Mouse (Mus musculus) heart, embryonic 12.5 days (tissue): ENCODE data around the gene Fry. TPM values are rescaled to one million over a fixed set of nuclear protein-coding genes. Genes with fewer than 3 reads are reported as not detected.

Experiments
- ATAC-seq: fragments of 200-750 bp; cut with Nextera tagmentation; 2 replicates; pipeline ENCODE4 v1.8.0; 2017; ENCODE audit warnings: moderate TSS enrichment, moderate library complexity; ENCODE audit not compliant: insufficient number of reproducible peaks, low FRiP score
- H3K27ac ChIP-seq: fragments of 300-500 bp; sonication (generic); 2 replicates; pipeline ENCODE4 v1.5.1; 2016; ENCODE audit warnings: mild to moderate bottlenecking, moderate library complexity; ENCODE audit not compliant: poor library complexity, severe bottlenecking
- H3K27me3 ChIP-seq: fragments of 300-500 bp; sonication (generic); replicated peaks from 2 replicates; pipeline ENCODE4 v1.6.1; 2016; ENCODE audit warnings: mild to moderate bottlenecking, moderate library complexity
- H3K36me3 ChIP-seq: fragments of 300-500 bp; sonication (generic); 2 replicates; pipeline ENCODE4 v1.6.1; 2016; ENCODE audit warnings: mild to moderate bottlenecking, moderate library complexity
- H3K4me1 ChIP-seq: fragments of 300-500 bp; sonication (generic); replicated peaks from 2 replicates; pipeline ENCODE4 v1.6.1; 2016; ENCODE audit warnings: mild to moderate bottlenecking
- H3K4me2 ChIP-seq: fragments of 300-500 bp; sonication (generic); 2 replicates; pipeline ENCODE4 v1.6.1; 2016; ENCODE audit warnings: mild to moderate bottlenecking, moderate library complexity
- H3K4me3 ChIP-seq: fragments of 300-500 bp; sonication (generic); 2 replicates; pipeline ENCODE4 v1.5.1; 2016; ENCODE audit warnings: mild to moderate bottlenecking
- H3K9ac ChIP-seq: fragments of 300-500 bp; sonication (generic); 2 replicates; pipeline ENCODE4 v1.6.1; 2016; ENCODE audit warnings: mild to moderate bottlenecking, moderate library complexity
- H3K9me3 ChIP-seq: fragments of 300-500 bp; sonication (generic); replicated peaks from 2 replicates; pipeline ENCODE4 v1.6.1; 2016; ENCODE audit warnings: mild to moderate bottlenecking, moderate library complexity
- WGBS: fragments of 180-500 bp; shearing (Covaris S2); methylation state at CpG from one replicate; pipeline ENCODE4 v1.1.7; 2016; 5-methylcytosine and 5-hydroxymethylcytosine counted together
- polyA plus RNA-seq: library from polyadenylated mRNA; unstranded; fragments of >200 nt; fragmentation: Nextera tagmentation; extraction: Ambion mirVana; gene quantifications from 2 replicates; pipeline ENCODE4 v1.2.1, GENCODE M21; 2016

Fry gene
- polyA plus RNA-seq, 1 experiment from 2014 or later = 30.6 TPM

GRCm38 (mm10) chr5:150385224-150385623, 266.8 kb downstream of the Fry start:
- WGBS = 48% methylated on average over 7 of the region's 7 CpGs
- Histone ChIP-seq H3K27me3 (no peaks in the 10 kb centered on the region), H3K36me3 (peaks cover 72% of the 10 kb centered on the region), H3K4me1 (peaks cover 32% of the 10 kb centered on the region), H3K9me3 (no peaks in the 10 kb centered on the region), H3K9ac (no peak overlapping the region), H3K4me2 (no peak overlapping the region), H3K27ac (peak overlapping the region; percentile 81), H3K4me3 (no peak overlapping the region)
- ATAC-seq = no peak

- Histone ChIP-seq H3K36me3 (peaks cover 64% of the 10 kb centered on the region), H3K4me2 (no peak overlapping the region), H3K4me1 (peaks cover 39% of the 10 kb centered on the region), H3K27me3 (no peaks in the 10 kb centered on the region), H3K27ac (peak overlapping the region; percentile 80), H3K9me3 (peaks cover 2% of the 10 kb centered on the region), H3K9ac (no peak overlapping the region), H3K4me3 (no peak overlapping the region)
- WGBS = 57% methylated on average over 12 of the region's 12 CpGs
- no peak for ATAC-seq
These were observed 270.2 kb downstream of the Fry start for GRCm38 (mm10) chr5:150388623-150389022.

GRCm38 (mm10) chr5:150389589-150390377, 271.3 kb downstream of the Fry start:
- ATAC-seq = peak; percentile 88
- Histone ChIP-seq H3K4me1 (peaks cover 29% of the 10 kb centered on the region), H3K9ac (no peak overlapping the region), H3K9me3 (peaks cover 11% of the 10 kb centered on the region), H3K27ac (peak overlapping the region; percentile 93), H3K36me3 (peaks cover 69% of the 10 kb centered on the region), H3K27me3 (no peaks in the 10 kb centered on the region), H3K4me2 (peak overlapping the region; percentile 38), H3K4me3 (no peak overlapping the region)
- 23% methylated on average over 10 of the region's 10 CpGs for WGBS

GRCm38 (mm10) chr5:150390422-150390821, 272.0 kb downstream of the Fry start:
- Histone ChIP-seq H3K9ac (no peak overlapping the region), H3K36me3 (peaks cover 72% of the 10 kb centered on the region), H3K27ac (peak overlapping the region; percentile 93), H3K9me3 (peaks cover 15% of the 10 kb centered on the region), H3K27me3 (no peaks in the 10 kb centered on the region), H3K4me3 (no peak overlapping the region), H3K4me2 (peak overlapping the region; percentile 38), H3K4me1 (peaks cover 22% of the 10 kb centered on the region)
- peak; percentile 88 for ATAC-seq
- 8% methylated on average over 7 of the region's 7 CpGs for WGBS

GRCm38 (mm10) chr5:150394645-150395044, 276.2 kb downstream of the Fry start:
- peaks cover 12% of the 10 kb centered on the region for H3K4me1 ChIP-seq
- H3K4me3 ChIP-seq = no peak overlapping the region
- peaks cover 15% of the 10 kb centered on the region for H3K9me3 ChIP-seq
- H3K27me3 ChIP-seq = no peaks in the 10 kb centered on the region
- peaks cover 75% of the 10 kb centered on the region for H3K36me3 ChIP-seq
- no peak for ATAC-seq
- 93% methylated on average over 6 of the region's 6 CpGs for WGBS
- no peak overlapping the region for H3K4me2 ChIP-seq
- H3K27ac ChIP-seq = no peak overlapping the region
- no peak overlapping the region for H3K9ac ChIP-seq

GRCm38 (mm10) chr5:150402832-150403447, 284.5 kb downstream of the Fry start:
- Histone ChIP-seq H3K36me3 (peaks cover 84% of the 10 kb centered on the region), H3K27me3 (no peaks in the 10 kb centered on the region), H3K4me3 (no peak overlapping the region), H3K9ac (no peak overlapping the region), H3K4me2 (no peak overlapping the region), H3K4me1 (no peaks in the 10 kb centered on the region), H3K9me3 (peaks cover 5% of the 10 kb centered on the region; the same call in 1 of the 2 replicates), H3K27ac (no peak overlapping the region)
- ATAC-seq = no peak
- WGBS = 35% methylated on average over 13 of the region's 13 CpGs

GRCm38 (mm10) chr5:150404867-150405266, 286.4 kb downstream of the Fry start:
- Histone ChIP-seq H3K4me1 (0 out of 2 replicates have a peak, but pooled peaks cover 4% of the 10 kb centered on the region), H3K27ac (no peak overlapping the region), H3K4me3 (no peak overlapping the region), H3K4me2 (no peak overlapping the region), H3K36me3 (peaks cover 68% of the 10 kb centered on the region), H3K27me3 (no peaks in the 10 kb centered on the region), H3K9me3 (peaks cover 5% of the 10 kb centered on the region; the same call in 1 of the 2 replicates), H3K9ac (no peak overlapping the region)
- WGBS = 60% methylated on average over 8 of the region's 8 CpGs
- no peak for ATAC-seq

GRCm38 (mm10) chr5:150408979-150409378, 290.5 kb downstream of the Fry start:
- no peak overlapping the region; the same call in 1 of the 2 replicates for H3K9ac ChIP-seq
- no peaks in the 10 kb centered on the region for H3K9me3 ChIP-seq
- peaks cover 54% of the 10 kb centered on the region for H3K36me3 ChIP-seq
- no peaks in the 10 kb centered on the region for H3K27me3 ChIP-seq
- no peak overlapping the region for H3K4me3 ChIP-seq
- H3K4me1 ChIP-seq = peaks cover 13% of the 10 kb centered on the region
- no peak overlapping the region for H3K27ac ChIP-seq
- 70% methylated on average over 8 of the region's 8 CpGs for WGBS
- H3K4me2 ChIP-seq = no peak overlapping the region
- ATAC-seq = peak; percentile 53; the same call in 1 of the 2 replicates

- no peak for ATAC-seq
- H3K4me2 ChIP-seq = no peak overlapping the region
These were observed 291.1 kb downstream of the Fry start for GRCm38 (mm10) chr5:150409451-150410045.

GRCm38 (mm10) chr5:150412750-150413450, 294.5 kb downstream of the Fry start:
- Histone ChIP-seq H3K4me1 (peaks cover 20% of the 10 kb centered on the region), H3K9me3 (peaks cover 12% of the 10 kb centered on the region), H3K36me3 (peaks cover 57% of the 10 kb centered on the region), H3K27me3 (no peaks in the 10 kb centered on the region), H3K4me3 (no peak overlapping the region), H3K9ac (no peak overlapping the region), H3K4me2 (no peak overlapping the region), H3K27ac (0 out of 2 replicates have a peak overlapping the region, but pooled peaks have one; percentile 0)
- ATAC-seq = no peak
- WGBS = 37% methylated on average over 12 of the region's 12 CpGs

More at GRCm38 (mm10) chr5:150409451-150410045, 291.1 kb downstream of the Fry start:
- Histone ChIP-seq H3K4me3 (no peak overlapping the region), H3K9me3 (peaks cover 3% of the 10 kb centered on the region), H3K27ac (peak overlapping the region; percentile 28), H3K4me1 (peaks cover 13% of the 10 kb centered on the region), H3K27me3 (no peaks in the 10 kb centered on the region), H3K9ac (no peak overlapping the region; the same call in 1 of the 2 replicates), H3K36me3 (peaks cover 54% of the 10 kb centered on the region)
- WGBS = 65% methylated on average over 15 of the region's 15 CpGs
